Mouse (Mus musculus) neural tube, embryonic 15.5 days (tissue): ENCODE data around the gene Glyctk. TPM values are rescaled to one million over a fixed set of nuclear protein-coding genes. Genes with fewer than 3 reads are reported as not detected.

Experiments
- ATAC-seq: fragments of 200-750 bp; cut with Nextera tagmentation; 2 replicates; pipeline ENCODE4 v1.8.0; 2017; ENCODE audit warnings: mild to moderate bottlenecking, moderate TSS enrichment, moderate library complexity; ENCODE audit not compliant: low FRiP score
- H3K27ac ChIP-seq: fragments of 300-500 bp; sonication (generic); replicated peaks from 2 replicates; pipeline ENCODE4 v1.5.1; 2015; ENCODE audit warnings: mild to moderate bottlenecking, inconsistent platforms
- H3K27me3 ChIP-seq: fragments of 300-500 bp; sonication (generic); replicated peaks from 2 replicates; pipeline ENCODE4 v1.6.1; 2015; ENCODE audit warnings: inconsistent platforms
- H3K36me3 ChIP-seq: fragments of 300-500 bp; sonication (generic); 2 replicates; pipeline ENCODE4 v1.6.1; 2015; ENCODE audit warnings: inconsistent platforms
- H3K4me1 ChIP-seq: fragments of 300-500 bp; sonication (generic); 2 replicates; pipeline ENCODE4 v1.6.1; 2015; ENCODE audit warnings: inconsistent platforms
- H3K4me2 ChIP-seq: fragments of 300-500 bp; sonication (generic); 2 replicates; pipeline ENCODE4 v1.6.1; 2015; ENCODE audit warnings: inconsistent platforms, mild to moderate bottlenecking, moderate library complexity
- H3K4me3 ChIP-seq: fragments of 300-500 bp; sonication (generic); replicated peaks from 2 replicates; pipeline ENCODE4 v1.5.1; 2015; ENCODE audit warnings: mild to moderate bottlenecking, inconsistent platforms
- H3K9ac ChIP-seq: fragments of 300-500 bp; sonication (generic); replicated peaks from 2 replicates; pipeline ENCODE4 v1.6.1; 2015; ENCODE audit warnings: mild to moderate bottlenecking, inconsistent platforms
- H3K9me3 ChIP-seq: fragments of 300-500 bp; sonication (generic); replicated peaks from 2 replicates; pipeline ENCODE4 v1.6.1; 2016; ENCODE audit warnings: inconsistent platforms
- WGBS: fragments of 180-500 bp; shearing (Covaris S2); methylation state at CpG from one replicate; pipeline ENCODE4 v1.1.7; 2015; ENCODE audit warnings: mixed read lengths; 5-methylcytosine and 5-hydroxymethylcytosine counted together
- polyA plus RNA-seq: library from polyadenylated mRNA; unstranded; fragments of >200 nt; fragmentation: Nextera tagmentation; extraction: Ambion mirVana; gene quantifications from 2 replicates; pipeline ENCODE4 v1.2.1, GENCODE M21; 2015

Glyctk gene
- polyA plus RNA-seq, 1 experiment from 2014 or later: 2.3 TPM

DNA sequence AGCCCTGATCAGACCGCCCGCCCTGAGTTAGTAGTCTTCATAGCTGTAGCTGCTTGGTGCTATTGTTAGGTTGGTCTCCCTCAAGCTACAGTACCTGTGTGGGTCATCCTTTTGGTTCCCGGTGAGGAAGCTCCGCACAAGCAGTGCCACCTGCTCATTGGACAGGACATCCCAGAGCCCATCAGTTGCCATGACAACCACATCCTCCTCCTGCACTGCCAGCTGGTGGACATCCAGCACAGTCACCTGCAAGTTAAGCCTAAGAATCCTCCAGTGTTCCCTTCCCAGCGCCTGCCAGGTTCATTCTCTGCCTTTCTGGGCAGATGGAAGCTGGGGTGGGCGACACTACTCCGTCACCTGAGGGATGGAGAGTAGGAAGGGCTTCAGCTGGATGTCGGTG is 37.8 kb upstream of the Glyctk start:
- ATAC-seq: no peak
- 70% methylated on average over 8 of the region's 8 CpGs for WGBS

DNA sequence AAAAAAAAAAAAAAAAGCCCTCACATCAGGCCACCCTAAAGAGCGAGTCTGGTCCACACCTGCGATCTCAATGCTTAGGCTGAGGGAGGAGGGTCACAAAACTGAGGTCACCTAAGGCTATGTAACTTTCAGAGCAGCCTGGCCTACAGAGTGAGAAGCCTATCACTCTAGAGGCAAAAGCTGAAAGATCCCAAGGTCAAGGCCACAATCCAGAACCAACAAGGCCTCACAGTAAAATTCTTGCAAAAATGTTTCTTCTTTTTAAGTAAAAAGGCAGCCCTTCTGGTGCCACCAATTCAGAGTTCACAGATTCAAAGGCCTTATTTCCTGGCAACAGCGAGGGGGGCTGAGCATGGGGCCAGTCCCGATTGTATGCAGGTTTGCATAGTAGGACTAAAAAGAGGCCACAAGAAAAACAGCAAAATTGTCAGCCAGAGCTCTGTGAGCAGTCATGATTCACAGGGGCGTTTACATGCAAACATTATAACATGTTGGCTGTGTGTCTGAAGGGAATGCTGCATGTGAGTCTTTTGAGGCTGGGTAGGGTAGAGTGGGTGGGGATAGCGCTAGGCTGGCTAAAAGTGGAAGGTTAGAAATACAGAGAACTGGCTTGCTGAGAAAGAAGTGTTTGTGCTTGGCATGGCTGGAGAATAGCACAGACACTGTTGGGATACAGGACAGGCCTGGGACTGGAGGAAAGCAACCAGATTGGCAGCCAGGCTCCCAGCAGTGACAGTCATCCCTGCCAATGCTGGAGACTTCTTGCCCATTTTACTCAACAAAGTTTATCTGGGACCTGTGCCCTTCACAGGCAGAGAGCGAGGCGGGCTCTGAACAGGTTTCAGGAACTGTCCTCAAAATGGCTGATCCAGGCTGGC is 36.2 kb upstream of the Glyctk start:
- no peak overlapping the region for H3K4me3 ChIP-seq

More for the DNA sequence above, 37.8 kb upstream of the Glyctk start:
- Histone ChIP-seq H3K4me2 (no peak overlapping the region), H3K9me3 (no peaks in the 10 kb centered on the region), H3K9ac (no peak overlapping the region), H3K4me1 (peaks cover 25% of the 10 kb centered on the region), H3K36me3 (peaks cover 15% of the 10 kb centered on the region), H3K27me3 (no peaks in the 10 kb centered on the region), H3K27ac (no peak overlapping the region), H3K4me3 (no peak overlapping the region)

DNA sequence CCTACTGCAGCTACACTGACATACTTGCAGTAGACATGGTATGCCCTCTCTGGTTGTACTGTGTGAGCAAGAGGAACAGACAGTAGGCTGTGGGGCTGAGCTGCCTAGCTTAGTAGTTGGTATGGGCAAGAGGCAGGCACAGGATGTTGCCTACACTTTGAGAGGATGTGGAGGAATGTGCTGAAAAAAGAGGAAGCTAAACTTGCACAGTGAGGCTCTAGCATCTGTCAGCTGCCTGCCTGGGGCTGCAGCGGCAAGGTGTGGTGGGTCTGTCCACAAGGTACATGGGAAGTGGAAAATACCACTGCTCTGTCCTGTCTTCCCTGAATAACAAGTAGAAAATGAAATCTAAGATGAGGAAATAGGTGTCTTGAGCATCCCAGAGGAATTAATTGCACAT is 35.1 kb upstream of the Glyctk start:
- no peak overlapping the region for H3K4me2 ChIP-seq
- no peak overlapping the region for H3K9ac ChIP-seq
- H3K4me3 ChIP-seq: no peak overlapping the region
- H3K9me3 ChIP-seq: no peaks in the 10 kb centered on the region
- no peak for ATAC-seq
- H3K4me1 ChIP-seq: peaks cover 10% of the 10 kb centered on the region
- no peaks in the 10 kb centered on the region for H3K27me3 ChIP-seq
- H3K27ac ChIP-seq: no peak overlapping the region
- H3K36me3 ChIP-seq: peaks cover 42% of the 10 kb centered on the region
- 91% methylated on average over 1 of the region's 1 CpGs for WGBS

More for the DNA sequence above, 36.2 kb upstream of the Glyctk start:
- Histone ChIP-seq H3K9ac (no peak overlapping the region), H3K27ac (no peak overlapping the region), H3K36me3 (peaks cover 31% of the 10 kb centered on the region), H3K4me1 (peaks cover 17% of the 10 kb centered on the region), H3K4me2 (no peak overlapping the region), H3K9me3 (no peaks in the 10 kb centered on the region), H3K27me3 (no peaks in the 10 kb centered on the region)
- no peak for ATAC-seq
- WGBS: 90% methylated on average over 8 of the region's 8 CpGs

DNA sequence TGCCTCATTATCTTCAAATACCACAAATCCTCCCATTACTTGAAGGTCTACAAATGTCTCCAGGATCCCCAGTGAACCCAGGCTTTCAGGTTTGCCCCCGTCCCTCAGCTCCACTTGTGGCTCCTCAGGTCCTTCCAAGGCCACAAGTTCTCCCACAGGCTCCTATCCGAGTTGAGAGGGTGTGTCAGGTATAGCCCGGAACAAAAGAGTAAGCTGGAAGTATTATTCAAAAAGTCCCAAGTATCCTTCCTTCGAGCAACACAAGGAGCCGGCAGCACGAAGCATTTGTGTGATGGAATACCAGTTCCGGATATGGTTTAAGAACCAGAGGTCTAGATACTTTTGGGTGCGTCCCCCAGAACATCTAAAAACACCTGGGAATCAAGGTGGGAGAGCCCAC is 34.1 kb upstream of the Glyctk start:
- Histone ChIP-seq H3K9me3 (no peaks in the 10 kb centered on the region), H3K4me2 (no peak overlapping the region), H3K4me1 (peaks cover 6% of the 10 kb centered on the region; the same call in 1 of the 2 replicates), H3K27ac (no peak overlapping the region), H3K4me3 (no peak overlapping the region), H3K27me3 (no peaks in the 10 kb centered on the region), H3K36me3 (peaks cover 52% of the 10 kb centered on the region), H3K9ac (no peak overlapping the region)
- 93% methylated on average over 8 of the region's 8 CpGs for WGBS
- ATAC-seq: no peak

DNA sequence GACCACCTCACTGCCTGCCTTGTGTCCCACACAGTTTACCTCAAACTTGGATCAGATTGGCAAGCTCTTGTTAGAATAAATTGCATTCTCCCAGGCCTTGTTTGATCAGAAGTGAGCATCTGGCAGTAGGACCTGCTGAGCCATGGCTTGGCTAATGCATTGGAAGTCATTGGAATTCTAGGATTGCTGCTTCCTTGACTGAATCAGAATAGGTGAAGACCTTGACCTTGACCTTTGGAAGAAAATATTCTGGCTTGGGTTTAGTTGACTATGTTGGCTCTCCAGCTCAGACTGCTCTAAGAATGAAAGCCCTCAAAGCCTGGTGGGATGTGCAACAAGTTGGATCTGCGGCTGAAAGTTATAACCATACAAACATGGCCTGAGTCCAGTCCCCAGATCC is 33.4 kb upstream of the Glyctk start:
- 100% methylated on average over 1 of the region's 1 CpGs for WGBS
- Histone ChIP-seq H3K9me3 (no peaks in the 10 kb centered on the region), H3K27me3 (no peaks in the 10 kb centered on the region), H3K9ac (no peak overlapping the region), H3K4me1 (peaks cover 6% of the 10 kb centered on the region; the same call in 1 of the 2 replicates), H3K4me3 (no peak overlapping the region), H3K36me3 (peaks cover 59% of the 10 kb centered on the region), H3K4me2 (no peak overlapping the region), H3K27ac (no peak overlapping the region)
- no peak for ATAC-seq

DNA sequence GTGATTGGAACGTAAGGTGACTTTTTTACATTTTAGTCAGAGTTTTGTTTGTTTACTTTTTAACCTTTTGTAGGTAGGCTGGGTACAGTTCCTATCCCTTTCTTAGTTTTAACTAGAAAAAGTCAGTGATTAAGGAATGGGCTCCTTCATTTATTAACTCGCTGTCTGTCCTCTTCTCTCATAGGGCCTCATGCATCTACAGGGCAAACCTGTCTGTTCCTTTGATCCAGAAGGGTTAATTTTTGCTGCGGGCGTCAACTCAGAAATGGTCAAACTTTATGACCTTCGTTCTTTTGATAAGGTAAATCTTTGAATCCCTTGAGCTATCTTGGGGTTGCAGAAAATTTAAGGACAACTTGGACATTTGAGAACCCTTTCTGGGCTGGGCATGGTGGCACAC is 26.1 kb upstream of the Glyctk start:
- Histone ChIP-seq H3K27me3 (no peaks in the 10 kb centered on the region), H3K36me3 (peaks cover 90% of the 10 kb centered on the region), H3K27ac (no peak overlapping the region), H3K4me3 (no peak overlapping the region), H3K4me2 (no peak overlapping the region), H3K9ac (no peak overlapping the region), H3K4me1 (no peaks in the 10 kb centered on the region), H3K9me3 (no peaks in the 10 kb centered on the region)
- WGBS: 90% methylated on average over 5 of the region's 5 CpGs
- no peak for ATAC-seq

DNA sequence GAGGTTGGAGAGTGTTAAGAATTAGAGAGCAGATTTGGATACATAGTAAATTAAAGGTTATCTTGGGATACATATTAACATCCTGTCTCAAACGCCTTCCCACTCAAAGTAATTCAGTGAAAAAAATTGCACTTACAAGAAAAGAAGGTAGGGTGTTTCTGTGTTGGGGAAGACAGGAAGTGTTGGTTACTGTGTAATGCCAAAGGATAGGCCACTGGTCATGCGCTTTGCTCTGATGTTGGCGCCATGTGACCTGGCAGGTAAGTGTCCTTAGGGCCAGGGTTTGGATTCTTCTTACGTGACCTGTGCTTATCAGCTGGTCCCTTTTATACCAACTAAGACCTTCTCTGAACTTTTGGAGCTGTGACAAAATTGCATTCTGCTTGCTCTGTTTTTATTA is 24.2 kb upstream of the Glyctk start:
- H3K27ac ChIP-seq: no peak overlapping the region
- no peak overlapping the region for H3K9ac ChIP-seq
- no peaks in the 10 kb centered on the region for H3K27me3 ChIP-seq
- peaks cover 88% of the 10 kb centered on the region for H3K36me3 ChIP-seq
- no peak overlapping the region for H3K4me3 ChIP-seq
- no peak for ATAC-seq
- no peaks in the 10 kb centered on the region for H3K9me3 ChIP-seq
- no peak overlapping the region for H3K4me2 ChIP-seq
- WGBS: 95% methylated on average over 4 of the region's 4 CpGs
- H3K4me1 ChIP-seq: no peaks in the 10 kb centered on the region

DNA sequence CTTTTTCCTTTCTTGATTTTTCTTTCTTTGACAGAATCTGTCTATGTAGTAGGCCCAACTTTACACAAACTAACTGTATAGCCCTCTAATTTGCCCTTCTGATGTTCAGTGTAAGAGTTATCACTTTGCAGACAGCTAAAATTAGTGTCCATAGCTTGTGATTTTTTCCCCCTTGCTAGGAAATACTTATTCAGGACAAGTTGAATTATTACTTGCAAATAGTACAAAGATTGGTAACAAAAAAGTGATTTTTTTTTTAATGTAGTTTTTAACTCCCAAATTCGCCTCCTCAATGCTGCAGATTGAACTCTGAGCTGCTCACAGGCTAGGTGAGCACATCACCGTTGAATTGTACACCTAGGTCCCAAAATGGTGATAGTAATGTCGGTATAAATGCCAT is 22.0 kb upstream of the Glyctk start:
- H3K27ac ChIP-seq: no peak overlapping the region
- H3K4me1 ChIP-seq: peaks cover 15% of the 10 kb centered on the region
- ATAC-seq: no peak
- no peaks in the 10 kb centered on the region for H3K9me3 ChIP-seq
- no peaks in the 10 kb centered on the region for H3K27me3 ChIP-seq
- peaks cover 75% of the 10 kb centered on the region for H3K36me3 ChIP-seq
- no peak overlapping the region for H3K4me3 ChIP-seq
- WGBS: 82% methylated on average over 3 of the region's 3 CpGs
- H3K4me2 ChIP-seq: no peak overlapping the region
- no peak overlapping the region for H3K9ac ChIP-seq

DNA sequence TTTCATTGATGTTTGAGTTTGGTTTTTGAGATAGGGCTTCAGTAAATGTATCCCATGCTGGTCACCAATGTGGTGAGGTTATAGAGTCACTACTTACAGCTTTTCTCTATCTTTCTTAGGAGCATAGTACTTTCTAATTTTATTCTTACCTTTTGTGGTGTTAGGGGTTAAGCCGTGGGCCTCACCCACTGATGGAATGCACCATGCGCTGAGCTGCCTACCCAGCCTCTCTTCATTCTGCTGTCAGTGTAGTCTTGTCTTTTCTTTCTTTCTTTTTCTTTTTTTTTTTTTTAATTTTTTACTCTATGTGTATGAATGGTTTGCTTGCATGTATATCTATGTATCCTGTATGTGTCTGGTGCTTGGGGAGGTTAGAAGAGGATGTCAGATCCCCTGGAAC is 21.5 kb upstream of the Glyctk start:
- Histone ChIP-seq H3K4me3 (no peak overlapping the region), H3K9me3 (no peaks in the 10 kb centered on the region), H3K36me3 (peaks cover 70% of the 10 kb centered on the region), H3K4me2 (no peak overlapping the region), H3K4me1 (peaks cover 20% of the 10 kb centered on the region), H3K9ac (no peak overlapping the region), H3K27ac (no peak overlapping the region), H3K27me3 (no peaks in the 10 kb centered on the region)
- 91% methylated on average over 2 of the region's 2 CpGs for WGBS
- no peak for ATAC-seq

DNA sequence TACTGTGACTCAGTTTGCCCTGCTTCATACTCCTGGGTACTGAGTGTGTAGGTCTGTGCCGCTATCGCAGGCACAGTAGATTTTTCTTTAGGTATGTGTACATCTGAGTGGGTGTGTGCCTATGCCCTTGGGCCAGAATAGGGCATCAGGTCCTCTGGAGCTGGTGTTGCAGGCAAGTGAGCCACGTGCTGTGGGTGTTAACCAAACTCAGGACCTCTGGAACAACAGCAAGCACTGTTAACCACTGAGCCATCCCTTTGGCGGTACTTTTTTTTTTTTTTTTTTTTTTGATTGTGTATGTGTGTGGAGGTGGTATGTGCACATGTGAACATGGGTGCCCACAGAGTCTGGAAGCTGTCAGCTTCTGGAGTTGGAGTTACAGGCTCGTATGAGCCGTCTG is 19.9 kb upstream of the Glyctk start:
- Histone ChIP-seq H3K4me2 (no peak overlapping the region), H3K4me3 (no peak overlapping the region)
- ATAC-seq: no peak

DNA sequence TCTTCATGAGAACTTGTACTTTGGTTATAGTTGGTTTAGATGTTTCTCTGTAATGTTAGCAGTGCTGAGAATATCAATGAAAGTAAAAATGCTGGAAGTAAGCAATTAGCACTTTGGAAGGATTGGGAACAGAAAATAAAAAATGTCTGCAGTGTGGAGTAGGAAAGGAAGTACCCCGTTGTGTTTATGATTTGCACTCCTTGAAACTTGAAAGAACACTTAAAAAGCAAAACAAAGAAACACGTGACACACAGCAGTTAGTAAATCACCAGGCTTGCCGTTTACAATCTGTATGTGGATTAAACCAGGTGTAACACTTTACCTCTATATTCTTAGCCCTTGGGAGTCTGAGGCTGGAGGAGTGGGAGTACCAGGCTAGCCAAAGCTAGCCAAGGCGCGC is 18.8 kb upstream of the Glyctk start:
- no peaks in the 10 kb centered on the region for H3K9me3 ChIP-seq
- WGBS: 71% methylated on average over 5 of the region's 5 CpGs
- no peak overlapping the region for H3K4me2 ChIP-seq
- no peak overlapping the region for H3K27ac ChIP-seq
- H3K27me3 ChIP-seq: no peaks in the 10 kb centered on the region
- H3K4me1 ChIP-seq: peaks cover 41% of the 10 kb centered on the region
- H3K36me3 ChIP-seq: peaks cover 43% of the 10 kb centered on the region
- H3K9ac ChIP-seq: no peak overlapping the region
- ATAC-seq: no peak
- H3K4me3 ChIP-seq: no peak overlapping the region

More for the DNA sequence above, 19.9 kb upstream of the Glyctk start:
- peaks cover 54% of the 10 kb centered on the region for H3K36me3 ChIP-seq
- H3K9ac ChIP-seq: no peak overlapping the region
- no peak overlapping the region for H3K27ac ChIP-seq
- H3K4me1 ChIP-seq: peaks cover 34% of the 10 kb centered on the region
- H3K9me3 ChIP-seq: no peaks in the 10 kb centered on the region
- 89% methylated on average over 6 of the region's 6 CpGs for WGBS
- H3K27me3 ChIP-seq: no peaks in the 10 kb centered on the region

DNA sequence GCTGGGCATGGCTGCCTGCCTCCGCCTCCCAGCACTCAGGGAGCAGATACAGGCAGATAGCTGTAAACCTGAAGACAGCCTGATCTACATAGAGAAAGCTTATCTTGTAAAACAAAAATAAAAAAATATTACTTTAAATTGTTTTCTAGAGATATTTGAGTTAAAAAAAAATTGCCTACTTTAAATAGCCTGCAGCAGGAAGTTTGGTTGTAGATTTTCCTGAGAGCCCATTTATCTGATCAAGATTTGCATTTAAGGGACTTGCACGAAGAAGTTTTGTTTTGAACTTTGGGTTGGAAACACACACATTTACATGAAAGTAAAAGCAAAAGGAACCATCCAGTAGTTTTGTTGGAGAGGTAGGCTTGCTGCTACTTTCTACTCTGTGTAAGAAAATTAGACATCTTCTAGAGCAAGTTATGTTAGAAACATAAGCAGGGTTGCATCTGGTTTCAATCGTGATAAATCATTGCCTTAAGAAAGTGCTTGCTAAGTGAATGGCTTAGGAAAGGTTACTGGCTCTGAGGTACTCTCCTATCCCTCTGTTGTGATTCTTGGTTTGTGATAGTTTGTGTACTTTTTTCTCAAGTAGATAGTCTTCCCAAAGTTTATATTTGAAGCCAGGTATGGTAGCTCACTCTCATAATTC is 17.7 kb upstream of the Glyctk start:
- Histone ChIP-seq H3K4me3 (no peak overlapping the region), H3K9ac (no peak overlapping the region), H3K4me1 (peaks cover 41% of the 10 kb centered on the region), H3K27ac (no peak overlapping the region), H3K36me3 (peaks cover 33% of the 10 kb centered on the region), H3K4me2 (no peak overlapping the region), H3K9me3 (no peaks in the 10 kb centered on the region), H3K27me3 (no peaks in the 10 kb centered on the region)
- WGBS: 86% methylated on average over 3 of the region's 3 CpGs
- no peak for ATAC-seq
